In genomic region chr9:101160092-101160491, GRCm38 (mm10) we compare ENCODE assay signal across 14 mouse cellular contexts.
A peak's percentile ranks its signal among the peaks of the same experiment; 100 is the strongest.
DNase-seq lines count a peak whose midpoint lies in the region; ATAC-seq and TF ChIP-seq lines count a peak whose summit lies in the region.
"Had no signal": no experiment of that assay in that cellular context is flagged by ENCODE, and none has a peak within 500 bp of the region (broad histone marks: within the 10 kb centered on the region; RNA-seq: fewer than 3 reads in every experiment).

No protein-coding gene starts in this region.

- no peaks in the 10 kb centered on the region for H3K36me3 ChIP-seq in intestine, postnatal 0 days (ENCODE audit: control insufficient read depth, insufficient read depth)
- no peaks in the 10 kb centered on the region for H3K36me3 ChIP-seq in thymus, adult 2 months (ENCODE audit: control insufficient read depth, insufficient read depth, low read length)
- H3K36me3 ChIP-seq: embryonic facial prominence, embryonic 15.5 days; neural tube, embryonic 12.5 days had no signal

- no peak overlapping the region for H3K4me3 ChIP-seq in intestine, postnatal 0 days (ENCODE audit: low read depth, low read length)
- no peak overlapping the region for H3K4me3 ChIP-seq in thymus, adult 2 months (ENCODE audit: control insufficient read depth, insufficient read depth, low read length)
- H3K4me3 ChIP-seq: embryonic facial prominence, embryonic 15.5 days; hindbrain, embryonic 10.5 days; limb, embryonic 13.5 days; midbrain, embryonic 12.5 days; neural tube, embryonic 12.5 days had no signal

- TF ChIP-seq CTCF in intestine, postnatal 0 days (IDR thresholded peaks at IDR 0.05; ENCODE audit: low read depth) = no peak
- no peak for TF ChIP-seq CTCF in thymus, adult 2 months (IDR thresholded peaks at IDR 0.05; ENCODE audit: borderline replicate concordance, control insufficient read depth, extremely low read depth, insufficient read depth, low read length, poor library complexity)

- intact Hi-C loops in left cerebral cortex, postnatal 36 days (cut with DNase I) = no loop called here

- peak; percentile 96 for ATAC-seq in cerebellum, adult (ENCODE audit: insufficient number of reproducible peaks, low FRiP score, low TSS enrichment)
- no peak for ATAC-seq in intestine, postnatal 0 days

- no peak for DNase-seq in cerebellum, postnatal 4 days (ENCODE audit: low spot score in 2 of 2)
- peak; percentile 69 for DNase-seq in cerebellum, adult 11 months
- peak; percentile 24 to 44 for DNase-seq in frontal cortex, postnatal 10 days (ENCODE audit: low spot score in 2 of 2)
- DNase-seq in left cerebral cortex, postnatal 36 days (ENCODE audit: low spot score in 2 of 2) = peak; percentile 77 to 81
- no peak for DNase-seq in urinary bladder, postnatal 14 days (ENCODE audit: low spot score)
- no peak for DNase-seq in thymus, adult 2 months

- no peaks in the 10 kb centered on the region for H3K9me3 ChIP-seq in intestine, postnatal 0 days (ENCODE audit: control insufficient read depth)
- H3K9me3 ChIP-seq: embryonic facial prominence, embryonic 15.5 days; hindbrain, embryonic 10.5 days; limb, embryonic 13.5 days; midbrain, embryonic 12.5 days; neural tube, embryonic 12.5 days had no signal

- no peaks in the 10 kb centered on the region for H3K4me1 ChIP-seq in intestine, postnatal 0 days (replicated peaks; ENCODE audit: control insufficient read depth, insufficient read depth, low read length)
- H3K4me1 ChIP-seq in thymus, adult 2 months (replicated peaks; ENCODE audit: control insufficient read depth, insufficient read depth, low read length) = no peaks in the 10 kb centered on the region
- H3K4me1 ChIP-seq: embryonic facial prominence, embryonic 15.5 days; hindbrain, embryonic 10.5 days; limb, embryonic 13.5 days; midbrain, embryonic 12.5 days; neural tube, embryonic 12.5 days had no signal

- H3K27ac ChIP-seq in intestine, postnatal 0 days (ENCODE audit: low read depth, low read length) = no peak overlapping the region
- no peak overlapping the region for H3K27ac ChIP-seq in thymus, adult 2 months (ENCODE audit: control insufficient read depth, insufficient read depth, low read length)
- H3K27ac ChIP-seq: embryonic facial prominence, embryonic 15.5 days; hindbrain, embryonic 10.5 days; limb, embryonic 13.5 days; midbrain, embryonic 12.5 days; neural tube, embryonic 12.5 days; stomach, postnatal 0 days had no signal

- WGBS in intestine, postnatal 0 days = 70% methylated on average over 5 of the region's 5 CpGs
- 64% methylated on average over 5 of the region's 5 CpGs for WGBS in thymus, adult 2 months

- H3K4me2 ChIP-seq in intestine, postnatal 0 days (replicated peaks; ENCODE audit: low read depth) = no peak overlapping the region
- H3K4me2 ChIP-seq: embryonic facial prominence, embryonic 15.5 days; limb, embryonic 13.5 days; midbrain, embryonic 12.5 days; neural tube, embryonic 12.5 days had no signal

- H3K9ac ChIP-seq in intestine, postnatal 0 days (ENCODE audit: low read depth, low read length) = no peak overlapping the region
- H3K9ac ChIP-seq: embryonic facial prominence, embryonic 15.5 days; limb, embryonic 13.5 days; midbrain, embryonic 12.5 days; neural tube, embryonic 12.5 days had no signal

- no peaks in the 10 kb centered on the region for H3K27me3 ChIP-seq in intestine, postnatal 0 days (replicated peaks; ENCODE audit: control insufficient read depth, insufficient read depth, low read length)
- no peaks in the 10 kb centered on the region for H3K27me3 ChIP-seq in thymus, adult 2 months (ENCODE audit: control insufficient read depth, insufficient read depth, low read length)
- H3K27me3 ChIP-seq: embryonic facial prominence, embryonic 15.5 days; limb, embryonic 13.5 days; midbrain, embryonic 12.5 days; neural tube, embryonic 12.5 days had no signal

- no peak for TF ChIP-seq POLR2A in thymus, adult 2 months (IDR thresholded peaks at IDR 0.05; ENCODE audit: control insufficient read depth, extremely low read depth, insufficient read depth, low read length, poor library complexity)

Comparison
In these comparisons a context has a peak if more than half of its experiments do, and no peak if none do; other contexts are left out.
1. DNase-seq: peak in cerebellum, adult 11 months (single experiment), frontal cortex, postnatal 10 days (2 of 2) and left cerebral cortex, postnatal 36 days (2 of 2); none in cerebellum, postnatal 4 days (0 of 2), urinary bladder, postnatal 14 days (single experiment) and thymus, adult 2 months (single experiment).